Mouse (Mus musculus) heart, postnatal 0 days (tissue): ENCODE measurements at regions not wholly inside any gene's neighbourhood (a gene's known extent, or its start where the extent isn't known, plus 50 kb on each side); places are given as distances from the start of the nearest gene placed in this dataset.

Source experiments
- ATAC-seq: fragments of 200-750 bp; cut with Nextera tagmentation; 2 replicates; pipeline ENCODE4 v1.8.0; 2017; ENCODE audit warnings: low read depth, moderate number of reproducible peaks, moderate library complexity; ENCODE audit not compliant: insufficient read depth
- DNase-seq: peaks from one replicate; pipeline ENCODE4 v3.0.0-alpha.2; 2016; ENCODE audit warnings: low spot score
- H3K27ac ChIP-seq: fragments of 300-500 bp; sonication (generic); 2 replicates; pipeline ENCODE4 v1.5.1; 2014; ENCODE audit warnings: low read depth, mild to moderate bottlenecking
- H3K27me3 ChIP-seq: fragments of 300-500 bp; sonication (generic); 2 replicates; pipeline ENCODE4 v1.6.1; 2014; ENCODE audit warnings: low read length, mixed read lengths; ENCODE audit not compliant: control insufficient read depth, insufficient read depth
- H3K36me3 ChIP-seq: fragments of 300-500 bp; sonication (generic); replicated peaks from 2 replicates; pipeline ENCODE4 v1.6.1; 2014; ENCODE audit warnings: low read length, mixed read lengths; ENCODE audit not compliant: control insufficient read depth, insufficient read depth
- H3K4me1 ChIP-seq: fragments of 300-500 bp; sonication (generic); 2 replicates; pipeline ENCODE4 v1.6.1; 2014; ENCODE audit warnings: antibody characterized with exemption; ENCODE audit not compliant: control insufficient read depth, insufficient read depth
- H3K4me2 ChIP-seq: fragments of 300-500 bp; sonication (generic); 2 replicates; pipeline ENCODE4 v1.6.1; 2014; ENCODE audit warnings: low read depth, mild to moderate bottlenecking, low read length, moderate library complexity
- H3K4me3 ChIP-seq: fragments of 300-500 bp; sonication (generic); 2 replicates; pipeline ENCODE4 v1.5.1; 2014; ENCODE audit warnings: low read depth, low read length
- H3K9ac ChIP-seq: fragments of 300-500 bp; sonication (generic); replicated peaks from 2 replicates; pipeline ENCODE4 v1.6.1; 2014; ENCODE audit warnings: low read depth, low read length, mixed read lengths
- H3K9me3 ChIP-seq: fragments of 300-500 bp; sonication (generic); replicated peaks from 2 replicates; pipeline ENCODE4 v1.6.1; 2016; ENCODE audit warnings: low read length; ENCODE audit not compliant: control insufficient read depth
- CTCF ChIP-seq: IDR thresholded peaks from 2 replicates; pipeline ENCODE4 v1.5.1; 2016; ENCODE audit warnings: antibody characterized with exemption, control low read depth, low read depth
- EP300 ChIP-seq: IDR thresholded peaks from 2 replicates; pipeline ENCODE4 v1.6.1; 2016; ENCODE audit warnings: antibody characterized with exemption, low read depth
- WGBS: fragments of 180-500 bp; shearing (Covaris S2); extraction: QIAGEN DNeasy Blood & Tissue Kit; methylation state at CpG from one replicate; pipeline ENCODE4 v1.1.7; 2014; 5-methylcytosine and 5-hydroxymethylcytosine counted together

DNA sequence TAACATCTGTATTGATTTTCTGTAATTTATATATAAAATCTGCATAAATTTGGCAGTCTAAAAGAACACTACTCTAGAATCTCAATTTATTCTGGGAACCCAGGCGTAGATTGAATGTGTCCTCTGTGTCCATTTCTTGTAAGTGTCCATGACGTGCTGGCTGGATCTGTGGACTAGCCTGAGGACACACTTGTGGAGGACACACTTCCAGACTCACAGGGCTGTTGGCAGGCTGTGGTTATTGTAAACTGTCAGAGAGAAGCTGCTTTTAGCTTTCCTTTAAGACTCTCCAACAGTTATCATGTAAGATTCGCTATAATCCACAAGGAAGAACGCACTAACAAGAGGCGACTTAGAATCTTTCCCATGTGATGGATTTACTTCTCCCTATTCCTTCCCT is 200.2 kb downstream of the Wnt5a start:
- DNase-seq (no peak), ATAC-seq (no peak)
- H3K4me2 ChIP-seq: no peak overlapping the region
- no peaks in the 10 kb centered on the region for H3K36me3 ChIP-seq
- no peak overlapping the region for H3K27ac ChIP-seq
- H3K27me3 ChIP-seq: no peaks in the 10 kb centered on the region
- TF ChIP-seq CTCF (no peak), EP300 (no peak)
- no peak overlapping the region for H3K9ac ChIP-seq
- WGBS: 90% methylated on average over 5 of the region's 5 CpGs
- no peak overlapping the region for H3K4me3 ChIP-seq
- H3K9me3 ChIP-seq: no peaks in the 10 kb centered on the region
- no peaks in the 10 kb centered on the region for H3K4me1 ChIP-seq

DNA sequence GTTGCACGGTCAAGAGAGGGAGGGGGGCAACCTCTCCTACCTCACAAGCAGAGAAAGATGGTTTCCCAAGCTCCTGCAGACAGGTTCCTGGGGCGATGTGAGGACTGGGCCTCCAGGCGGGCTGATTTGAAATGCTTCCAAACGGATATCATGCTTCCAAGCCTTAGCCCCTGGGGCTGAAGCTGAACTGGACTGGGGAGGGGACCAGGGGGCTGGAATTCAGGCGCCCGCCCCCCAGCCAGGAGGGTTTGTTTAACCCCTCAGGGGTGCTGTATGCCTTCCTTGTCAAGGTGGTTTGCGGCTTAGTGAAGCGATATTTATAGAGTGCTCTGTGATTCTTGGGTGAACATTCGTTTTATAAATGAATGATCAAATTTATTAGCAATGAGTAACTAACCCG is 210.0 kb downstream of the Wnt5a start:
- Histone ChIP-seq H3K27ac (no peak overlapping the region), H3K27me3 (no peaks in the 10 kb centered on the region), H3K4me3 (no peak overlapping the region), H3K4me1 (no peaks in the 10 kb centered on the region), H3K9me3 (no peaks in the 10 kb centered on the region), H3K9ac (no peak overlapping the region), H3K36me3 (no peaks in the 10 kb centered on the region), H3K4me2 (no peak overlapping the region)
- TF ChIP-seq EP300: no peak
- no peak for TF ChIP-seq CTCF
- WGBS: 71% methylated on average over 10 of the region's 10 CpGs
- ATAC-seq (no peak), DNase-seq (no peak)

DNA sequence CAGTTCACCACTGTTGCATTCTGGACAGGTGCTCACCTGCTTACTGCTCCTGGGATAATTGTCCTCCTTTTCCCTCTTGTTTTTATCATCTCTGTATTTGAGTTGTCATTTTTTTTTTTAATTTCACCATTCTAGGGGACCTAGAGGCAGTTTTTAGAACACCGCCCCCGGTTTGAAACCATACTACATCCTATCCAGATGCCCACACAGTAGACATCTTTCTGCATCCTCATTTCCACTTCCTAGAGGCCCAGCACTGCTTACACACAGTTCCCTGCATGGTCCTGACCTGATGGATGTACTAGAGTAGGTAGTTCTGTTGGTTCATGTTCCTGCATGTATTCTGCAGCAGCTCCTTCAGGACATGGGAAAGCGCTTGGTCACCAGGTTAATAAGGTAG is 216.0 kb downstream of the Wnt5a start:
- ATAC-seq: no peak
- H3K27ac ChIP-seq: no peak overlapping the region
- no peak for DNase-seq
- no peak overlapping the region for H3K4me3 ChIP-seq
- no peak overlapping the region for H3K4me2 ChIP-seq
- H3K4me1 ChIP-seq: no peaks in the 10 kb centered on the region
- TF ChIP-seq EP300: no peak
- no peak for TF ChIP-seq CTCF
- no peaks in the 10 kb centered on the region for H3K36me3 ChIP-seq
- WGBS: 96% methylated on average over 3 of the region's 3 CpGs
- no peaks in the 10 kb centered on the region for H3K9me3 ChIP-seq
- no peak overlapping the region for H3K9ac ChIP-seq
- no peaks in the 10 kb centered on the region for H3K27me3 ChIP-seq

DNA sequence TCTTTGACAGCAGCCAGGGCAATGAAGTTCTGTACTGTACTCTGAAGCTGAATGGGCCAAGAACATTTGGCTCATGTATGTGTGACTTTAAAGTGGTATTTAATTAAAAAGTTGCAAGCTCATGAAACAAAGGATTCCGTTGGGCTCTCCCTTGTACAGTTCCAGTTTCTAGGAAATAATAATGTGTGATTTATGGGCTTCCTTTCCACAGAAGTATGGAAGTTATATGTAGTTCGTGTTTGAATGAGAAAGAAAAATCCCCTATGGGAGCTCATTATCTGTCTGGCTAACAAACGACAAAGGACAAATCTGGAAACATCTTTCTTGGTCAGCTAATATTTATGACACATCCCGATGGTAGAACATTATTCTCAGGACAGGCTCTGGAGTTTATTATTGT is 221.1 kb downstream of the Wnt5a start:
- Histone ChIP-seq H3K36me3 (no peaks in the 10 kb centered on the region), H3K4me1 (no peaks in the 10 kb centered on the region), H3K9me3 (no peaks in the 10 kb centered on the region), H3K4me2 (no peak overlapping the region), H3K27ac (no peak overlapping the region), H3K27me3 (no peaks in the 10 kb centered on the region), H3K9ac (no peak overlapping the region), H3K4me3 (no peak overlapping the region)
- no peak for ATAC-seq
- 64% methylated on average over 4 of the region's 4 CpGs for WGBS
- no peak for DNase-seq
- no peak for TF ChIP-seq CTCF

DNA sequence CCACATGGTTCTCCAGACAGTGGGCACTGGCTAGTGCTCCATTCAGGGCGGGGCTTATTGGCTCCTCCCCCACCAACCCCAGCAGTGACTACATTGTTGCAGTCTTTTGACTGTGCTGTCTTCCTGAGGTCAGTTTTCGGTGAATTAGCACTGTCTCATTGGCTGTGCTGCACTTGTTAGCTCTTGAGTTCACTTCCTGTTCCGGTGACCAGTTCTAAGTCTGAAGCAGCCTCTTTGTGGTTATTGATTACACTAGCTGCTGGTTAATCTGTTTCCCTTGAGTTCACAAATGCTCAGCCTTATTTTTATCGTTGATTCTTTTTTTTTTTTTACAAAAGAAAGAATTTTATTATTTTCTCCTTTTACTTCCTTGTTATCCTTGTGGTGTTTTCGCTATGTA is 228.9 kb downstream of the Wnt5a start:
- H3K27ac ChIP-seq: no peak overlapping the region
- no peak overlapping the region for H3K9ac ChIP-seq
- no peaks in the 10 kb centered on the region for H3K9me3 ChIP-seq
- H3K27me3 ChIP-seq: no peaks in the 10 kb centered on the region
- no peak for TF ChIP-seq EP300
- no peak for TF ChIP-seq CTCF
- H3K4me1 ChIP-seq: no peaks in the 10 kb centered on the region
- 67% methylated on average over 5 of the region's 5 CpGs for WGBS
- no peaks in the 10 kb centered on the region for H3K36me3 ChIP-seq
- no peak overlapping the region for H3K4me2 ChIP-seq
- no peak overlapping the region for H3K4me3 ChIP-seq
- DNase-seq: no peak
- ATAC-seq: no peak

DNA sequence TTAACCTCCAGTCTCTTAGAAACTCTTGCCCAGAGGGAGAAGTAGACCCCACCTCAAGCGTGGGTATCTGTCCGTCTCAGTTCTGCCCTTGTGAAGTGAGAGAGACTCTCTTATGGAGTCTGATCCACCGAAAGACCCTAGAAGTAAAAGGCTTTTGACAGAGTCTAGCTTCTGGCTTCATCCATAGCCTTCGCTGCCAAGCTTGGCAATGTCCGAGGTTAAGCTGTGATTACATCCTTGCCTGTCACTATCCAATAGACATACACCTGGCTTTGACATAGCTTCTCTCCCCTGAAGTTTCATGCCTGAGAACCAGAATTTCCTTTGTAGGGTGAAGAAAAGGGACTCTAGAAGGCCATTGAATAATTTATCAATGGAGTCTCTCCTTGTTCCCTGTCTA is 230.9 kb downstream of the Wnt5a start:
- WGBS: 90% methylated on average over 5 of the region's 5 CpGs
- no peaks in the 10 kb centered on the region for H3K4me1 ChIP-seq
- no peak overlapping the region for H3K4me3 ChIP-seq
- ATAC-seq (no peak), DNase-seq (no peak)
- no peaks in the 10 kb centered on the region for H3K9me3 ChIP-seq
- no peak overlapping the region for H3K27ac ChIP-seq
- H3K9ac ChIP-seq: no peak overlapping the region
- no peaks in the 10 kb centered on the region for H3K27me3 ChIP-seq
- H3K36me3 ChIP-seq: no peaks in the 10 kb centered on the region
- TF ChIP-seq CTCF (no peak), EP300 (no peak)
- H3K4me2 ChIP-seq: no peak overlapping the region
